Comparison of ENCODE assay signal across 15 mouse cellular contexts in the genomic region with DNA sequence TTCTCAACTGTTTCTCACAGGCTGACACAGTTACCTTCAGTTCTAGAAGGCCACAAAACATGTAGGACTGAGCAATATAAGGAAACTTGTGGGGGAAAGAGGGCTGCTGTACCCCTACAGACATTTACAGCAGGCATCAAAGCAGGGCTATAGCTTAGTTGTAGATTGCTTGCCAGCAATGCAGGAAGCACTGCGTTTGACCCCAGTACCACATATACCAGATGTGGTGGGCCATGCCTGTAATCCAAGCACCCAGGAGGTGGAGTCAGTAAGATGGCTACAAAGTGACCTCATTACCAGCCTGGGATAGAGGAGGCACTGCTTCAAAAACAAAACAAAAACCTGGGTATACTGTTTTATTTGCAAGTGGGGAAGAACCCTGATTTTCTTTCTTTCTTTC.
DNase-seq lines count a peak whose midpoint lies in the region; ATAC-seq and TF ChIP-seq lines count a peak whose summit lies in the region.
"Had no signal": no experiment of that assay in that cellular context is flagged by ENCODE, and none has a peak within 500 bp of the region (broad histone marks: within the 10 kb centered on the region; RNA-seq: fewer than 3 reads in every experiment).

No protein-coding gene starts in this region.

- no peak for TF ChIP-seq EP300 in lung, postnatal 0 days (IDR thresholded peaks at IDR 0.05)

- no peak for TF ChIP-seq CTCF in gastrocnemius, adult 2 months (IDR thresholded peaks at IDR 0.05)
- TF ChIP-seq CTCF in lung, postnatal 0 days (IDR thresholded peaks at IDR 0.05): no peak

- peak; percentile 72; the same call in 1 of the 2 replicates for ATAC-seq in limb, embryonic 13.5 days (ENCODE audit: low FRiP score, low read depth)
- ATAC-seq in lung, postnatal 0 days: no peak

- H3K9ac ChIP-seq in limb, embryonic 13.5 days: no peak overlapping the region
- H3K9ac ChIP-seq in lung, postnatal 0 days (replicated peaks; ENCODE audit: low read depth): no peak overlapping the region
- H3K9ac ChIP-seq: midbrain, embryonic 12.5 days; neural tube, embryonic 13.5 days had no signal

- peaks cover 15% of the 10 kb centered on the region; the same call in 1 of the 2 replicates for H3K4me1 ChIP-seq in limb, embryonic 13.5 days
- H3K4me1 ChIP-seq in lung, postnatal 0 days (ENCODE audit: insufficient read depth, low read depth, low read length): no peaks in the 10 kb centered on the region
- H3K4me1 ChIP-seq: midbrain, embryonic 12.5 days; neural tube, embryonic 13.5 days had no signal

- no peak for DNase-seq in gastrocnemius, adult 2 months
- DNase-seq in gastrocnemius, adult 18-20 months (ENCODE audit: low spot score): no peak
- DNase-seq in embryo, embryonic 11 days: peak; percentile 65
- peak; percentile 67 for DNase-seq in thymus, postnatal 25 days
- no peak for DNase-seq in right cerebral cortex, postnatal 25 days
- no peak for DNase-seq in lung, postnatal 0 days (ENCODE audit: low spot score)
- DNase-seq in adrenal gland, adult 18-20 months (ENCODE audit: low spot score in 2 of 2): no peak
- DNase-seq: adrenal gland, postnatal 14 days; B cell, adult 2 months; kidney, adult 11 months; lung, adult 18-20 months; right cerebral cortex, adult 18-20 months had no signal

- H3K4me3 ChIP-seq in gastrocnemius, adult 2 months: no peak overlapping the region
- no peak overlapping the region for H3K4me3 ChIP-seq in limb, embryonic 13.5 days
- H3K4me3 ChIP-seq in lung, postnatal 0 days (ENCODE audit: low read depth, low read length): no peak overlapping the region
- H3K4me3 ChIP-seq: midbrain, embryonic 12.5 days; neural tube, embryonic 13.5 days had no signal

- H3K27ac ChIP-seq in gastrocnemius, adult 2 months: peak overlapping the region; percentile 66; the same call in 1 of the 2 replicates
- H3K27ac ChIP-seq in limb, embryonic 13.5 days: peak overlapping the region; percentile 28; the same call in 1 of the 2 replicates
- H3K27ac ChIP-seq in lung, postnatal 0 days (ENCODE audit: low read length): no peak overlapping the region
- H3K27ac ChIP-seq: midbrain, embryonic 12.5 days; neural tube, embryonic 13.5 days had no signal

- H3K9me3 ChIP-seq in limb, embryonic 13.5 days: no peaks in the 10 kb centered on the region
- no peaks in the 10 kb centered on the region for H3K9me3 ChIP-seq in lung, postnatal 0 days (ENCODE audit: low read length)
- H3K9me3 ChIP-seq: midbrain, embryonic 12.5 days; neural tube, embryonic 13.5 days had no signal

- H3K27me3 ChIP-seq in limb, embryonic 13.5 days: no peaks in the 10 kb centered on the region
- H3K27me3 ChIP-seq in lung, postnatal 0 days (replicated peaks; ENCODE audit: insufficient read depth, low read length): no peaks in the 10 kb centered on the region
- H3K27me3 ChIP-seq: midbrain, embryonic 12.5 days; neural tube, embryonic 13.5 days had no signal

- no peaks in the 10 kb centered on the region for H3K36me3 ChIP-seq in limb, embryonic 13.5 days
- no peaks in the 10 kb centered on the region for H3K36me3 ChIP-seq in lung, postnatal 0 days (ENCODE audit: insufficient read depth, low read length)
- H3K36me3 ChIP-seq: midbrain, embryonic 12.5 days; neural tube, embryonic 13.5 days had no signal

- intact Hi-C loops in gastrocnemius, adult 2 months (cut with DNase I): loop anchor here (10.0 kb wide), 2 partner anchors 331 to 411 kb away; no protein-coding TSS in a partner anchor

- H3K4me2 ChIP-seq in limb, embryonic 13.5 days (replicated peaks): no peak overlapping the region
- H3K4me2 ChIP-seq in lung, postnatal 0 days (replicated peaks; ENCODE audit: low read depth, low read length): no peak overlapping the region
- H3K4me2 ChIP-seq: midbrain, embryonic 12.5 days; neural tube, embryonic 13.5 days had no signal

- WGBS in limb, embryonic 13.5 days: 0% methylated on average over 1 of the region's 1 CpGs
- 26% methylated on average over 1 of the region's 1 CpGs for WGBS in lung, postnatal 0 days

Comparison
In these comparisons a context has a peak if more than half of its experiments do, and no peak if none do; other contexts are left out.
1. DNase-seq: peak in embryo, embryonic 11 days (single experiment) and thymus, postnatal 25 days (single experiment); none in gastrocnemius, adult 2 months (single experiment), gastrocnemius, adult 18-20 months (single experiment), right cerebral cortex, postnatal 25 days (single experiment), lung, postnatal 0 days (single experiment) and adrenal gland, adult 18-20 months (0 of 2).